Mouse (Mus musculus): ENCODE results near the gene F9.
"Not testable (repeated sequence)": the region's sequence is repeated elsewhere in the genome, so short reads cannot be mapped to it uniquely, and the experiment has no call there.

- TF ChIP-seq CTCF (IDR thresholded peaks at IDR 0.05; ENCODE audit: control insufficient read depth, insufficient read depth, insufficient read length); MAX (IDR thresholded peaks at IDR 0.05); MYOD1 (IDR thresholded peaks at IDR 0.05; ENCODE audit: control insufficient read depth, insufficient read length, low read depth); USF1 (IDR thresholded peaks at IDR 0.05; ENCODE audit: low read depth); MYOG (IDR thresholded peaks at IDR 0.05; ENCODE audit: control insufficient read depth, extremely low read depth, insufficient read length); CEBPB (IDR thresholded peaks at IDR 0.05; ENCODE audit: low read depth); FOSL1 (IDR thresholded peaks at IDR 0.05; ENCODE audit: insufficient read depth, low read length, poor library complexity, severe bottlenecking): not testable (repeated sequence)
Measured at GRCm38 (mm10) chrX:59969767-59970166, 29.5 kb upstream of the F9 start.

All from C2C12 (cell line).